Mouse (Mus musculus) CH12.LX (cell line): ENCODE results near the gene Eef1e1. TPM values are rescaled to one million over a fixed set of nuclear protein-coding genes. Genes with fewer than 3 reads are reported as not detected.

Experiments
- DNase-seq: peaks from one replicate; pipeline ENCODE4 v3.0.0-alpha.2; 2013; ENCODE audit errors: extremely low read depth
- H3K27ac ChIP-seq: 2 replicates; pipeline ENCODE4 v1.5.1; 2012; ENCODE audit warnings: low read depth, mild to moderate bottlenecking, control low read depth, moderate library complexity; ENCODE audit not compliant: insufficient read depth
- H3K27me3 ChIP-seq: replicated peaks from 2 replicates; pipeline ENCODE3; 2012; ENCODE audit warnings: inconsistent platforms
- H3K36me3 ChIP-seq, 2 experiments: replicated peaks in 1 of 2; 2 replicates each; pipeline versions ENCODE3 to v1.6.1; 2012; ENCODE audit warnings: inconsistent platforms in 1 of 2, low read length in 1 of 2, mild to moderate bottlenecking in 1 of 2, mixed read lengths in 1 of 2, moderate library complexity in 1 of 2; ENCODE audit not compliant: control insufficient read depth in 1 of 2, insufficient read depth in 1 of 2
- H3K4me1 ChIP-seq, 2 experiments: 2 replicates each; pipeline ENCODE4 v1.6.1; 2012; ENCODE audit warnings: inconsistent platforms in 1 of 2, moderate library complexity in 1 of 2; ENCODE audit not compliant: insufficient read depth in 2 of 2, control insufficient read depth in 1 of 2
- H3K4me2 ChIP-seq: 2 replicates; pipeline ENCODE4 v1.6.1; 2012; ENCODE audit warnings: low read depth, mild to moderate bottlenecking, control low read depth; ENCODE audit not compliant: poor library complexity, insufficient read depth, severe bottlenecking
- H3K4me3 ChIP-seq, 3 experiments: fragments of 150-350 bp in 1 of 3; sonication (generic) in 1 of 3; replicated peaks in 1 of 3; 2 replicates each; pipeline versions ENCODE3 to v1.5.1; 2011 to 2012; ENCODE audit warnings: low read depth in 2 of 3, low read length in 2 of 3, mild to moderate bottlenecking in 2 of 3, moderate library complexity in 2 of 3, control low read depth in 1 of 3, improper control_type of control experiment in 1 of 3, inconsistent platforms in 1 of 3, mixed read lengths in 1 of 3; ENCODE audit not compliant: poor library complexity in 1 of 3
- H3K79me2 ChIP-seq: replicated peaks from 2 replicates; pipeline ENCODE4 v1.6.1; 2012; ENCODE audit warnings: mild to moderate bottlenecking, moderate library complexity; ENCODE audit not compliant: control insufficient read depth, poor library complexity, insufficient read depth, severe bottlenecking; ENCODE audit errors: extremely low read depth
- H3K9ac ChIP-seq: 2 replicates; pipeline ENCODE4 v1.6.1; 2012; ENCODE audit warnings: low read depth, mild to moderate bottlenecking, control low read depth, moderate library complexity; ENCODE audit not compliant: insufficient read depth
- H3K9me3 ChIP-seq: replicated peaks from 2 replicates; pipeline ENCODE3; 2012; ENCODE audit warnings: low read length, inconsistent platforms, mixed read lengths
- BHLHE40 ChIP-seq: IDR thresholded peaks from 2 replicates; pipeline ENCODE4 v1.6.1; 2011; ENCODE audit warnings: mild to moderate bottlenecking, low read depth, low read length, improper control_type of control experiment
- CHD1 ChIP-seq: IDR thresholded peaks from 2 replicates; pipeline ENCODE4 v1.6.1; 2012; ENCODE audit warnings: low read depth, low read length, improper control_type of control experiment, inconsistent platforms
- CHD2 ChIP-seq: IDR thresholded peaks from 2 replicates; pipeline ENCODE4 v1.6.1; 2011; ENCODE audit warnings: low read length, improper control_type of control experiment
- CTCF ChIP-seq, 2 experiments: IDR thresholded peaks in 1 of 2; conservative IDR thresholded peaks in 1 of 2; 2 replicates each; pipeline ENCODE4 v1.5.1; 2011 to 2012; ENCODE audit warnings: low read depth in 2 of 2, low read length in 2 of 2, improper control_type of control experiment in 1 of 2, inconsistent platforms in 1 of 2, mild to moderate bottlenecking in 1 of 2, moderate library complexity in 1 of 2
- ELF1 ChIP-seq: IDR thresholded peaks from 2 replicates; pipeline ENCODE4 v1.6.1; 2014; ENCODE audit warnings: low read depth, mild to moderate bottlenecking, inconsistent platforms, low read length, improper control_type of control experiment
- ETS1 ChIP-seq: conservative IDR thresholded peaks from 2 replicates; pipeline ENCODE4 v1.6.1; 2012; ENCODE audit warnings: low read depth, mild to moderate bottlenecking, inconsistent platforms, low read length, improper control_type of control experiment, moderate library complexity
- GABPA ChIP-seq: IDR thresholded peaks from 2 replicates; pipeline ENCODE4 v1.6.1; 2012; ENCODE audit warnings: low read depth, low read length, improper control_type of control experiment, inconsistent platforms; ENCODE audit not compliant: insufficient replicate concordance
- MAFK ChIP-seq: IDR thresholded peaks from 2 replicates; pipeline ENCODE4 v1.6.1; 2011; ENCODE audit warnings: low read length, improper control_type of control experiment; ENCODE audit not compliant: insufficient replicate concordance
- MEF2A ChIP-seq: IDR thresholded peaks from 2 replicates; pipeline ENCODE4 v1.6.1; 2014; ENCODE audit warnings: low read depth, mild to moderate bottlenecking, inconsistent platforms, low read length, improper control_type of control experiment, borderline replicate concordance
- MYC ChIP-seq: IDR thresholded peaks from 2 replicates; pipeline ENCODE4 v1.6.1; 2011; ENCODE audit warnings: low read depth, mild to moderate bottlenecking, improper control_type of control experiment, low read length
- NELFE ChIP-seq: IDR thresholded peaks from 2 replicates; pipeline ENCODE4 v1.6.1; 2011; ENCODE audit warnings: low read depth, low read length, improper control_type of control experiment
- RAD21 ChIP-seq: IDR thresholded peaks from 2 replicates; pipeline ENCODE4 v1.6.1; 2011; ENCODE audit warnings: low read depth, mild to moderate bottlenecking, low read length, improper control_type of control experiment, moderate library complexity
- RCOR1 ChIP-seq: conservative IDR thresholded peaks from 2 replicates; pipeline ENCODE4 v1.6.1; 2012; ENCODE audit warnings: low read depth, mild to moderate bottlenecking, inconsistent platforms, low read length, improper control_type of control experiment
- SMC3 ChIP-seq: IDR thresholded peaks from 2 replicates; pipeline ENCODE4 v1.6.1; 2011; ENCODE audit warnings: low read depth, low read length, improper control_type of control experiment
- ZMIZ1 ChIP-seq: IDR thresholded peaks from 2 replicates; pipeline ENCODE4 v1.6.1; 2012; ENCODE audit warnings: low read depth, mild to moderate bottlenecking, inconsistent platforms, low read length, improper control_type of control experiment
- ZNF384 ChIP-seq: IDR thresholded peaks from 2 replicates; pipeline ENCODE4 v1.6.1; 2012; ENCODE audit warnings: low read depth, low read length, improper control_type of control experiment, inconsistent platforms
- dilution Hi-C: fragments of 300-500 bp; cut with MboI; formaldehyde crosslinking; loops from 2 replicates; pipeline ENCODE4 v1.14.3; 2020; ENCODE audit warnings: low sequenced_read_pairs; ENCODE audit not compliant: extremely low pct_unique_long_range_greater_than_20kb, extremely low pct_ligation_motif_present
- in situ Hi-C: fragments of 300-500 bp; cut with MboI; formaldehyde crosslinking; loops from 3 replicates; pipeline ENCODE4 v1.14.3; 2019; ENCODE audit warnings: low sequenced_read_pairs, low pct_ligation_motif_present, low pct_unique_long_range_greater_than_20kb, mixed read lengths
- polyA plus RNA-seq: library from polyadenylated mRNA; unstranded; fragments of >175 nt; gene quantifications from 2 replicates; pipeline ENCODE4 v1.2.1, GENCODE M21; 2012; ENCODE audit warnings: low read depth; ENCODE audit not compliant: insufficient read length
- total RNA-seq, 2 experiments: library from RNA; depleted of rRNA; stranded (reverse); fragments of 300-350 nt in 1 of 2; fragments of >200 nt in 1 of 2; gene quantifications; 2 replicates each; pipeline ENCODE4 v1.2.3; 2012 to 2014

Gene Eef1e1
- total and polyA plus RNA-seq, 3 experiments = 123 to 151 (median 148) TPM

GRCm38 (mm10) chr13:38690845-38691244, 32.0 kb upstream of the Eef1e1 start:
- Histone ChIP-seq H3K4me3 (no peak overlapping the region), H3K9ac (no peak overlapping the region), H3K79me2 (no peaks in the 10 kb centered on the region), H3K9me3 (no peaks in the 10 kb centered on the region), H3K27me3 (no peaks in the 10 kb centered on the region), H3K4me2 (no peak overlapping the region), H3K36me3 (no peaks in the 10 kb centered on the region), H3K4me1 (no peaks in the 10 kb centered on the region), H3K27ac (no peak overlapping the region)
- in situ Hi-C loops = loop anchor here (25.0 kb wide), 1 partner anchor 321 kb away; no protein-coding TSS in a partner anchor
- DNase-seq = no peak
- dilution Hi-C loops = no loop called here
- TF ChIP-seq GABPA (no peak), ETS1 (no peak), MAFK (no peak), ZNF384 (no peak), MEF2A (no peak)

GRCm38 (mm10) chr13:38690028-38690427, 31.2 kb upstream of the Eef1e1 start:
- Histone ChIP-seq H3K9me3 (no peaks in the 10 kb centered on the region), H3K27me3 (no peaks in the 10 kb centered on the region)
- TF ChIP-seq NELFE (0 out of 2 replicates have a peak, but pooled peaks have one; percentile 18), CTCF (conservative IDR thresholded peaks at IDR 0.05 in 1 of 2, IDR thresholded peaks at IDR 0.05 in 1 of 2; ENCODE audit: low read depth in 2 of 2, low read length in 2 of 2) (peak; percentile 20 to 81; a peak in 2 of 4 replicates), CHD1 (no peak), SMC3 (peak; percentile 63), ZMIZ1 (no peak), BHLHE40 (no peak), ELF1 (no peak; the same call in 1 of the 2 replicates), GABPA (no peak), ZNF384 (peak; percentile 97), MYC (no peak), RAD21 (peak; percentile 91), RCOR1 (no peak), CHD2 (no peak)
- TF ChIP-seq, all 38 proteins: peak for 5
- no peak overlapping the region for H3K9ac ChIP-seq
- in situ Hi-C loops = loop anchor here (25.0 kb wide), 1 partner anchor 322 kb away; no protein-coding TSS in a partner anchor
- peak; percentile 26 for DNase-seq
- no peak overlapping the region for H3K4me2 ChIP-seq
- dilution Hi-C loops = no loop called here
- no peak overlapping the region for H3K27ac ChIP-seq
- no peak overlapping the region for H3K4me3 ChIP-seq
- no peaks in the 10 kb centered on the region for H3K36me3 ChIP-seq
- no peaks in the 10 kb centered on the region for H3K4me1 ChIP-seq
- H3K79me2 ChIP-seq = no peaks in the 10 kb centered on the region
